Mouse (Mus musculus): ENCODE results near the gene Fkbp11.

DNA sequence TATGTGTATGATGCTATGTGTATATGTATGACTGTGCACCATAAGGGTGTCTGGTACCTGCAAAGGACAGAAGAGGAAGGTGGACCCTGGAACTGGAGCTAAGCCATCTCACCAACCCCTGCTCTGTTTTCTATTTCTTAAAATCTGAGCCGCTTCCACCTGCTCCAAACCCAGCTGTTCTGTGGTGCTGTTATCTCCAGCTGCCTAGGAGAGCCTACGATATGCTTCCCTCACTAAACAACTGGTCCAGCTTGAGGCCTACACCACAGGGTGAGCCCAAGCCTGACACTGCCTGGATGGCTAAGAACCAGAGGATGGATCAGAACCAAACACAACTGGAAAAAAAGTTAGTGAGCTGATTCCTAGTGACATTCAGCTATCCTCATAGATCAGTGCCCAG lies 26.1 kb upstream of the Fkbp11 start:
- no peak for TF ChIP-seq CTCF (IDR thresholded peaks at IDR 0.05; ENCODE audit: extremely low read depth, insufficient read depth, low read length)
- no peak for TF ChIP-seq POLR2A (IDR thresholded peaks at IDR 0.05; ENCODE audit: extremely low read depth, insufficient read depth, low read length)

Data from cortical plate, adult 2 months (tissue).